Mouse (Mus musculus) heart, adult 2 months (tissue): ENCODE results near the gene Lrp3.
A peak's percentile ranks its signal among the peaks of the same experiment; 100 is the strongest.

Experiments
- CTCF ChIP-seq: fragments of 200-600 bp; IDR thresholded peaks from 2 replicates; pipeline ENCODE4 v1.8.1; 2022; ENCODE audit warnings: antibody characterized with exemption, mild to moderate bottlenecking, moderate library complexity
- POLR2A ChIP-seq: fragments of 200-500 bp; IDR thresholded peaks from 2 replicates; pipeline ENCODE4 v1.6.1; 2011; ENCODE audit warnings: mild to moderate bottlenecking, low read depth, low read length, control low read depth; ENCODE audit not compliant: insufficient read depth

DNA sequence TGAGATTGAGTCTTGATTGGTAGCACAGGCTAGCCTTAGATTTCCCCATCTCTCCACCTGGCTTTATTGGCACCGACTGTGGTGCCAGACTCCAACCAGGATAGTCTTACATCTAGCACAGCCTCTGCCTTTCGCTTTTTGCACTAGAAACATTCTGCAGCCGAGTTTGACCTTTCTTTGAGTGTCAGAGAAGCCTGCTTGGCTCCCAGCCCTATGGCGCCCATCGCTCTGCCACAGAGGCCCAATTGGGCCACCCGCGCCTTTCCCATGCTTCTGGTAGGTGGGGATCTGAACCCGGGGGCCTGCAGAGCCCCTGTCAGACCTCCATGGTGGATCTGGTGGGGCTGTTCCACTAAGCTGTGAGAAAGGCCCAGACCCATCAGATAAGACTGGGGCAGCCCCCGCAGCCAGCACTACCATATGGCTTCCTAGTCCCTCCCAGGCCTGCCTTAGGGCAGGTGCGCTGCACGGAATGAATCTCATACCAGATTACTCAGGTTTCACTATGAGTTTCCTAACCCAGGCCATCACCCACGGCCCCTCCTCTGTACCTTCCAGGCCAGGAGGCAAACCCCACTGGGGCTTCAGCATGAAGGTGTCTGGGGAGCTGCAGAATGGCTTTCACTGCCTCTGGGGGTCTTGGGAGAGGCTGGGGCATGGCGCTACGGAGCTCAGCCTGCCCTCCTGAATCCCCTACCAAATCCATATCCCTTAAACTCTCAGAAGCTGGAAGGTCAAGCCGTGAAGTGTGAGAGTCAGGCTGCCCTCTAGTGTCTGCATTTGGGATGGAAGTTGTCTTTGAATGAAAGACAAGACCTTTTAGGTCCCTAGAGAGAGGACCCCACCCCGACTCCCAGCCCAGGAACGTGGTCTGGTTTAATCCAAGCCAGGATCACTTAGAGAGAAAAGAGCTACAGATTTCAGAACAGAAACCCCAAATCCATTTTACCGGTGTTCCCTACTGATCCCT is 38.6 kb downstream of the Lrp3 start:
- TF ChIP-seq CTCF, result peak; percentile 68
- TF ChIP-seq POLR2A, result no peak
